Mouse (Mus musculus): ENCODE measurements around the gene Arid3a. TPM values are rescaled to one million over a fixed set of nuclear protein-coding genes. Genes with fewer than 3 reads are reported as not detected.

Gene Arid3a
- total RNA-seq, 2 experiments from 2014 or later = 4.6 to 6.9 TPM

DNA sequence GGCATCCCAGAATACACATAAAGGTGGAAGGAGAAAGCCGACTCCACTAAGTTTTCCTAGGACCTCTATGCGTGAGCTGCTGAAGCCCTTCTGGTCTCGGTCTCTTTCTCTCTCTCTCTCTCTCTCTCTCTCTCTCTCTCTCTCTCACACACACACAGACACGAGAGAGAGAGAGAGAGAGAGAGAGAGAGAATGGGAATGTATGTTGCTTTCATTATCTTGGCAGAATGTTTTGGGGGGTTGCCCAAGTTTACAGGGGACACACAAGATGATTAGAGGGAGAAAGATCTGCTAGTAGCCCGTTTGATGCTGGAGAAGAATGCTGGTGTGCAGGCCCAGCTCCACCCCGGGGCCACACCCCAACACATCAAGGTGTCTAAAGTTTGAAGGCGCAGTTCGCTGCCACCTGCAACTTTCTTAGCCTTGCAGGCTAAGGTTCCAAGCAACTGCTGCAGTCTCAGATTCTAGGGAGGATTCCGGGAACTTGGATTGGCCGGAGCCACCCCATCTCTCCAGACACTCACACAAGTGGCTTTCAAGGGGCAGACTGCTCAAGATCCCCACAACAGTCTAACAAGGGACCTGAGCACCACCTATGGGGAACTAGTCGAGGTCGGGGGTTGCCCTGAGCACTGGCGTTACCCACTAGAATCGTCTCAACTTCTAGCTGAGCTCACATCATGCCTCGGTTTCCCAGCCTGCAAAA lies 905 bp upstream of the Arid3a start:
- no peak for DNase-seq (ENCODE audit: extremely low spot score in 1 of 2, low spot score in 1 of 2)

DNA sequence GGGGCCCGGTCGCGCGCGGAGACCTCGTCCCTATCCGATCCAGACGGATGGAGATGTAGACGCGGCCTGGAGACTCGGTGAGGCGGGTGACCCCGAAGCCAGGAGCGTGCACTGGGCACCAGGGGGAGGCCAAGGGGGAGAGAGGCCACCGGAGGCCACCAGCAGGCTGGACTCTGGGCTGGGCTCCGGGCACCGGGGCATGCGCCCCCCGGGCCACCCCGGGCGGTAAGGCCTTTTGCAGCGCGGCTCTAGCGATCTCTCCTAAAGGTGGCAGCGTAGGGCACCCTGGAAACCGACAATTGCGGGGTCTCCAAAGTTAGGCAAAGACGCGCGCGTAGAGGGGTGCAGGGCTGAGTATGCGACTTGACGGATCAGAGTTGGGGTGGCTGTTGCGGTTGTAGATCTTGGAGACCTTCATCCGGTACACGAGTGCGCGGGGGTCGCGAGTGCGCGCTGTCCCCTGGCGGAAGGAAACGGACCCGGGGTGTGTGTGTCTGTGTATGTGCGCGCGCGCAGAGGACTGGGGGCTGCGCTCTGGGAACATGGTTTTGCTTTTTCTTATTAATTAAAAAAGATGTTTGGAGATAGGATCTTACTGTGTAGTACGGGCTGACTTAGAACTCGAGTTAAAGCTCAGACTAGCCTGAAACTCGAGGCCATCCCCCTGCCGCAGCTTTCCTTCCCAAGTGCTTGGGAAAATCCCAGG lies 634 bp downstream of the Arid3a start:
- DNase-seq (ENCODE audit: extremely low spot score in 1 of 2, low spot score in 1 of 2) = peak; percentile 52

DNA sequence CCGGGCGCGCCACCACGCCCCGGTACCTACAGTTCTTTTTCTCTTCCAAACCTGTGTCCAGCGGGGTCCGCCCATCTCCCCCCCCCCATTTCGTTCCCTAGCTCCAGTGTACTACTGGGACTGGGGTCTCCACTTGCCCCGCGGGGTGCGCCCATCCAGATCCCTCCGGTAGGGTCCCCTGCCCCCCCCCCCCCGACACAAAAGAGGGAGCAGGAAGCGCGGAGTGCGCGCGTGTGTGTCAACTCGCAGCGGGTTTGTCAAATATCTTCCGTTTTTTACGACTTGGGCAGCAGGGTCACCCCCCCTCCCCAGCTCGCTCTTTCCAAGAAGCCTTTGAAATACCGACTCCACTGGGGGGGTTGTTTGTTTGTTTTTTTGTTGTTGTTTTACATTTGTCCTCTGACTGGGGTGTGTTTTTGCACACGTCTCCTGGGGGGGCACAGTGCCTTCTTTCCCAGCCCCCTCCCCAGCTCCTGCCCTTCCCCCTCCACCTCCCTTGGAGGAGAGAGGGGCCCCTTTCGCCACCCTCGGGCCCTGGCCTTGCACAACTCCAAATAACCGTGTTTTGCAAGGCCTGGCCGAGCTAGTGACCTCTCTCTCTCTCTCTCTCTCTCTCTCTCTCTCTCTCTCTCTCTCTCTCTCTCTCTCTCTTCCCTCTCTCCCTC lies 1.3 kb downstream of the Arid3a start:
- no peak for DNase-seq (ENCODE audit: extremely low spot score in 1 of 2, low spot score in 1 of 2)

DNA sequence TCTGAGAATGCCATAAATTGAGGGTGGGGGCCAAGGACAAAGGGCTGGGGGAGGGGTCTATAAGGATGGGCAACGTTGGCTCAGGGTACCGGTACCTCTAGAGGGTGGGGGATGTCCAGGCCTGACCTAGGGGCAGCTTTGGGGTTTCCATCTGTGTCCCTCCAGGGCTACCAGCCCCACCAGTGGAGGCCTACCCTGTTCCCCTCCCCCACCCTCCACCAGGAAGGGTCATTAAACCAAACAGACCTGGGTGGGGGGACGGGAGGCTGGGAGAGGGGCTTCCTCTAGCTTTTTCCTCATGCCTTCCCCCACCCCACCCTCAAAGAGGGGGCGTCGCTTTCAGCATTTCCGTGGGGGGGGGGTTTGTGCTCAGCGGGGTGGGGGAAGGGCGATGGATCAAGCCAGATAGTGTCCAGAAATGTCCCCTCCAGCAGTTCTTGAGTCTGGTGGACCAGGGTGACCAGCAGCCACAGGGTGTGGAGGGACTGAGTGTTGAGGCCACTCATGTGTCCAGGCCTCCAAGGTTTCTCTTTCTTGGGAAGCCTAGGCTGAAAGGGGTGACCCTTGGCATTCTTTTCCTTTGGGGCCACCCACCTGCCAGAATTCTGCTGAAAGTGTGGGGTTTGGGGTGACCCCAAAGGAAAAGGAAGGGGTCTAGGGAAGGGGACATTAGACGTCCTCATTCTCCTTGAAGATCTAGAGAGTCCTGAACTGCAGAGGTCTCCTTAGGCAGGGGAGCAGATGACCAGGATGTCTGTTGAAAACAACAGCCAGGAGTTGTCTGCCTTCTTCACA lies 2.3 kb downstream of the Arid3a start:
- DNase-seq (ENCODE audit: extremely low spot score in 1 of 2, low spot score in 1 of 2) = no peak

DNA sequence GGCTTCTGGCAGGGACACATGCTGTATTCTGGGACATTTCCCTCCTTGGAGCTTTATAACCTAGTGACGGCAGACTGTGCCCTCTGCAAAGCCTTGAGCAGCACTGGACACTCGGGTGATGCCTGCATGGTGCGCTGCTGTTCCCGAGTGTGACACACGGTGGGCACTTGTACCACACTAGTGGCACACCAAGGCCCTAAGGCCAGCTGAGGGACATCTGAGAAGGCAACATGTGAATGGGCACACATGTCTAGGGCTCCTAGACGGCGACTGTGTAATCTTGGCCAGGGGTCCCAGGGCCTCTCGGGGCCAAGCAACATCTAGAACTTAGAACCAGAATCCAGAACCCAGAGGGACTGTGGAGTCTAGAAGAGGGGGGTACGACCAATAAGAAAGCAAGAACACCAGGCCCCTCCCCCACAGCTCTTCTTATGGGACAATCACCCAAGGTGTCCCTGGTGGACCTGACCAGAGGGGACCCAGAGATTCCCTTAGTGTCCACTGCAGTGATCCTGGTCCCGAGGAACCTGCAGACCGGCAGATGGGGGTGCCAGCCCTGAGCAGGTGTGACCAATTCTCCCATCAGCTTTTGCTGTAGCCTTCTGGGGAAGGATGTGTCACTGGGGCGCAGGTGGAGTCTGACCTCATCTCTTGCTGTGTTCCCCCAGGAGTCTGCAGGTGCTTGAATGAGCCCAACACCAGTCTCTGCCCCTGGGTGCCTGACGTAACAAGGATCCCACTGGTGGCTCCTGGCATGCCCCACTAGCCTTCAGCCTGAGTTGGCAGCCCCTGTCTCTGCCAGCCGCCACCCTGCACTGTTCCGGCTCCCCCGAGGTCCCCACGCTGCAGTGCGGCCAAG lies 3.4 kb downstream of the Arid3a start:
- DNase-seq (ENCODE audit: extremely low spot score in 1 of 2, low spot score in 1 of 2) = no peak

DNA sequence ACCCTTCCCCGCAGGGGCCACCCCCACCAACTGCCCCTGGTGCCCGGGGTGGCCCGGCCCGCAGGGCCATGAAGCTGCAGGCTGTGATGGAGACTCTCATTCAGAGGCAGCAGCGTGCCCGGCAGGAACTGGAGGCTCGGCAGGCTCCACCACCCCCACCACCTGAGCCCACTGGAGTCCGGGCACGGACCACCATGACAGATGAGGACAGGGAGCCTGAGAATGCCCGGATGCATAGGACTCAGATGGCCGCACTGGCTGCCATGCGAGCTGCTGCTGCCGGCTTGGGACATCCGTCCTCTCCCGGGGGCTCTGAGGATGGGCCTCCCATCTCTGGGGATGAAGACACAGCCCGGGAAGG lies 4.0 kb downstream of the Arid3a start:
- no peak for DNase-seq (ENCODE audit: extremely low spot score in 1 of 2, low spot score in 1 of 2)

DNA sequence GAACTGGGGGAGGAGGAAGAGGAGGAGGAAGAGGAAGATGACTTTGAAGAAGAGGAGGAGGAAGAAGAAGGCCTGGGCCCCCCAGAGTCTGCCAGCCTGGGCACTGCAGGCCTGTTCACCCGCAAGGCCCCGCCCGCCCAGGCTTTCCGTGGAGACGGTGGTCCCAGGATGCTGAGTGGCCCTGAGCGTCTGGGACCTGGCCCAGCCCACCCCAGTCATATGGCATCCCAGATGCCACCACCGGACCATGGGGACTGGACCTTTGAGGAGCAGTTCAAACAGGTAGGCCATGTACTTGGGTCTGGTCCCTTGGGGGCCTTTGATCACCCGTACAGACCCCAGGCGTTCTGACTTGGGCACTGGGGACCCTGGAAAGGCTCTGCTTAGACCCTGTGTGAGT lies 5.0 kb downstream of the Arid3a start:
- DNase-seq (ENCODE audit: extremely low spot score in 1 of 2, low spot score in 1 of 2) = no peak

DNA sequence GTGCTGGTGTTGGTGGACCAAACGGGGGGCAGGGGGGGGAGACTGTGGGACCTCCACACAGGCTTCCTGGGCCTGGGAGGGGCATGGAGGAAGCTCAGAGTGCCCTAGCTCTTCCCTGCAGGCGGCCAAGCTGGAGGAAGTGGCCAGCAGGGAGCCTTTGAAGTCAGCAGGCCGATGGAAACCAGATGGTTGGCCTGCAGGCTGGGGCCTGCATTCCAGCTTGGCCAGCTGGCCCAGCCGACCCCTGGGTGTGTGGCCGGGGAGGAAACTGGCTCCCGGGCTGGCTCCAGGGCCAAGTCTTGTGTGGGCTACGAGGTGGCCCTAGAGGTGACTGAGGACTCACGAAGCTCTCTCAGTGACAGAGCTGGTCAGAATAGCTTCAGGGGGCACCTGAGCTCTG lies 5.9 kb downstream of the Arid3a start:
- DNase-seq (ENCODE audit: extremely low spot score in 1 of 2, low spot score in 1 of 2) = no peak

DNA sequence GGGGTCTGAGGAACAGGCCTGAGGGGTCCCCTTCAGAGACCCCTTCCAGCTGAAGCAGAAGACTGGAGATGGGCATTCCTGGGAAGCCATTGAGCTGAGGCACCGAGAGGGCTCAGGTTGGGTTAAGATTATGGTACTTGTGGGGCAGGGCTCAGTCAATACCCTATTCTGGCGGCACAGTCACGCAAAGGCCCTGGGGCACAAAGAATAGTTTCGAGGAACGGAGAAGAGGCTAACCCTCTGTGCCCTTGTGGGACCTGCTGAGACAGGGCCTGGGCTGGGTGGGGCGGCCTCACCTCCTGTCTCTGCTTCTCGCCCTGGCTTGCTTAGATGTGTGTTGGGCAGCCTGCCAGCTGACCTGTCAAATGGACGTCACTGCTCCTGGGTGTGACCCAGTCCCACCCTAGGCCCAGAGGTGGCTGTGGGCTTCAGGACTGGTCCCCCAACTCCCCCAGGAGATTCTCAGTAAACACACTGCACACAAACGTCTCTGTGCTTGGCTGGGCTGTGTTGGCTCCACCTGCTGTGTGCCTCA lies 6.4 kb downstream of the Arid3a start:
- DNase-seq (ENCODE audit: extremely low spot score in 1 of 2, low spot score in 1 of 2) = no peak

DNA sequence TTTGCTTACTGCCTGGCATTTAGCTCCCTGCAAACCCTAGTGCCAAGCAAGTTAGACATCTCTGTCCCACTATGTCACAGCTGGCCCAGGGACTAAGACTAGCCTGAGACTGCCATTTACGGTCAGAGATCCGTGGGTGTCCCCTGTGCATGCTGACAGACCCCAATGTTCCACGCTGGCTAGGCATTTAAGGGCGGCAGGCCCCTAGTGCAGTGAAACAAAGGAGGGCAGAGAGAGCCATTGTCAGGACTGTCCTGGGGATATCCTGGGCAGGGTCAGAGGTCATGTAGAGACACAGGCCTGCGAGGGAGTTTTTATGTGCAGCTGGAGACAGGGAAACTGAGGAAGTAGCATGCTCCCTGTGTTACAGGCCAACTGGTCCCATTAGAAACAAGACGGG lies 7.0 kb downstream of the Arid3a start:
- no peak for DNase-seq (ENCODE audit: extremely low spot score in 1 of 2, low spot score in 1 of 2)

DNA sequence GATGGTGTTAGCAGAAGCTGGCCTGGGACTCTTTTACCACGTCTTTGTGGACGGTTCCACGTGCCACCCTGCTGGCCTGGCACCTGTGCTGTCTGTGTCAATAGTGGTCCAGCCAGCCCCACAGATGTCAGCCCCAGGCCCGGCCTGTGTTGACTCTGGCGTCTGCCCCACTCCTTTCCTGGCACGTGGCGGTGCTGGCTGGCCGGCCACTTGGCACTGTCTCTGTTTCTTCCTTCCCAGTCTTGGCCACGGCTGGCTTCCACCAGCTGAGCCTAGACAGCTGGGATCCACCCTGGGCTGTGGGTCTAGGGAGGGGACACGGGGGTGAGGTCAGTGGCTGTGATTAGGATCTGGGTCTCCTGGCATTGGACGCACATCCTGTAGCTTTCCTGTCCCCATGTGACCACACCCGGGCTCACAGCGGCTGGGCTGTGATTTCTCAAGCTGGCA lies 7.5 kb downstream of the Arid3a start:
- DNase-seq (ENCODE audit: extremely low spot score in 1 of 2, low spot score in 1 of 2) = peak in 1 of 2 experiments; percentile 51

DNA sequence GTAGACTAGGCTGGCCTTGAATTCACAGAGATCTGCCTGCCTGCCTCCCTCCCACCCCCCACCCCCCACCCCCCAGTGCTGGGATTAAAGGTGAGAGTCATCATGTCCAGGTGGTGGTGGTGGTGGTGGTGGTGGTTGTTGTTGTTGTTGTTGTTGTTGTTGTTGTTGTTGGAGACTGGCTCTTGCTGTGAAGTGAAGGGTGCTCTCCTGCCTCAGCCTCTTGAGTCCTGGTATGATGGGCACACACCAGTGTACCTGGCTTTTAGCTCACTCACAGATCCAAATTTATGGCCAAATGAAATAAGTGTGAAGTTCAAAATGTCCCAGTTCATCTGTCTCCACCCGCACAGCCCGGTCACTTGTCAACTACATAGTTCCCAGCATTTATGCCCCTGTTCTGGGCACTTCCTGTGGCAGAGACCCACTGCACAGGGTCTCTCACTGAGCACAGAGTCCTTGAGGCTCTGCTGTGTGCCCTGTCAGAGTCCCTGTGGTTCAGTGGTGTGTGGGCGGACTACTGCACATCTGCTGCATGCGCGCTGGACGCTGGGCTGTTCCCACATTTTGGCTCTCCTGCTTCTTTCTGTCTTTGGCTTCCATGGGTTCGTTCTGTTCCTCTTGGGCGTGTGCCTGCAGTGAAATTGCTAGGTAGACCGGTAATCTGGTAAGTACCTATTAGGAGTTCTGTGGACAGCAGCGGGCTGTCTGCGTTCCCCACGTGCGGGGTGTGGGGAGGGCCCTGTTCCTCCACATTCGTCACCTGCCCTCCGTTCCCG lies 8.1 kb downstream of the Arid3a start:
- no peak for DNase-seq (ENCODE audit: extremely low spot score in 1 of 2, low spot score in 1 of 2)

DNA sequence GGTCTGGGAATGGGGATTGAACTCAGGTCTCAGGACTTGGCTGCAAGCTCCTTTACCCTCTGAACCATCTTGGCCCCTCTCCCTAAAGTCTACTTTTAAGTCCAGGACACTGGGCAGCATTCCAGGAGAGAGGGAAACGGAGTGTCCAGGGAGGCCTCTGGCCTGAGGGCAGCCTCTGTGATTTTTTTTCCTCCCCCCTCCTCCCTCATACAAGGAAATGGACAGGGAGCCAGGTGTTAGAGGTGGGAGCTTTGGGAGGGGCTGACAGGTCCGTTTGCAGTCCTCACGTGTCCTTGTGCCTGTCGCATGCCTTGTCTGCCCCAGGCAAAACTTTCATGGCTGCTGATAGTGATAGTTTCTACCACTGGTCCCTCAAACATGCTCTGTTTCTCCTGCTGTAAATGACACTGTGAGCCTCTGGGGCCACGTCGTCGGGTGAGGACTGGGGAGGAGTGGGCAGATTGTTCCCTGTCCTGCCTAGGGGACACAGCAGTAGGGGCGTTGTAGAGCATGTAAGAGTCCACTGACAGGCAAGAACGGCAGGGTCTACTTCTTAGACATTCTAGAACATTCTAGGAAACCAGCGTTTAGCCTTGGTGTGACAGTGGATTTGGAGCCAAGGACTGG lies 9.6 kb downstream of the Arid3a start:
- no peak for DNase-seq (ENCODE audit: extremely low spot score in 1 of 2, low spot score in 1 of 2)

DNA sequence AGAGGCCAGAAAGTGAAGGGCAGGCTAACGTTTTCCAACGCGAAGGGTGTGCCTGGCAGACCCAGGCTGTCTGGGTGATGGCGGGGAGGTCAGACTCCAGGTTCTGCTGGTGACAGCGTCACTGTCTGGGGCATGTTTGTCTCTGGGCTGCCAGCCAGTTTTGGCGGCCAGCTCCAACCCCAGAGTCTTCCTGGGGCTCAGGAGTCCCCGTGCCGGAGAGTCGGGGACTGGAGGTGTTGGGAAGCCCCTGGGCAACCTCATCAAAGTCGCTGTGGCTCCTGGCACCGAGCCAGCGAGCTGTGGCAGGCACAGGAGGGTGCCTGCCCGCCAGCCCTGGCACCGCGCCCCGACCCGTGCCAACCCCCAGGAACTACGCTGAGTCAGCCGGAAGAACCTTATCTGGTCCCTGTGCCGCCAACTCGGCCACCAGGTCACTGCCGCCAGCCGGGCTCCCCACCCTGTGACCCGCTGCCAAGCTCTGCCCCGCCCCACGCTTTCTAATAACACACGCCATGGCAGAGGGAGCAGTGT lies 10.1 kb downstream of the Arid3a start:
- no peak for DNase-seq (ENCODE audit: extremely low spot score in 1 of 2, low spot score in 1 of 2)

DNA sequence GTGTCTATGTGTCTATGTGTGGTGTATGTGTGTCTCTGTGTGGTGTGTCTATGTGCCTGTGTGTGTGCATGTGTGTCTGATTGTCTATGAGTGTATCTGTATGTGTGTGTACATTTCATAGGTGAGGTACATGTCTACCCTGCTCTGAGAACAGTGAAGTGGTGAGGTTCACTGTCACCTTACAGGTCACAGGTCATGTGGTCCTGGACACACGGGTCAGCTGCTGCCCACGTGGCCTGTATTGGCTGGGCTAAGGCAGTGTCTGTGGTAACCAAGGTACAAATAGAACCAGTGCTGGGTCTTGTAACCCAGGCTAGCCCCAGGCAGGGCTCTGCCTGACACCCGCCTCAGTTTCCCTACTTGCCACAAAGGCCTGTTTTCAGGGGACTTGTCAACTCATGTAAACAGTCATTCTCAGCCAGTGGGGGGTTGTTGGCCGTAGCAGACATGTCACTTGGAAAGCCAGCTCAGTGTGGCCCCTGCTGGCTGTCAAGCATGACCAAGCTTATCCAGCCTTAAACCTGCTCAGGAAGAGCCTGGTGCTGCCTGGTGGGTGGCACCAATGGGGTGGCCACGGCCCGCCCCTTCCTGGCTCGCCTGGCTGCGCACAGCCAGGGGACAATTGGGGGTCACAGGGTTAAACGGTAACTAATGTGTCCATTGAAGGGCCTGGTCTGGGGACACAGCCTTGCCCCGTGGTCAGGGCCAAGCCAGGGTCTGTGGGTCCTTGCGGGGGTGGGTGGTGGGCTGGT lies 11.1 kb downstream of the Arid3a start:
- DNase-seq (ENCODE audit: extremely low spot score in 1 of 2, low spot score in 1 of 2) = no peak

DNA sequence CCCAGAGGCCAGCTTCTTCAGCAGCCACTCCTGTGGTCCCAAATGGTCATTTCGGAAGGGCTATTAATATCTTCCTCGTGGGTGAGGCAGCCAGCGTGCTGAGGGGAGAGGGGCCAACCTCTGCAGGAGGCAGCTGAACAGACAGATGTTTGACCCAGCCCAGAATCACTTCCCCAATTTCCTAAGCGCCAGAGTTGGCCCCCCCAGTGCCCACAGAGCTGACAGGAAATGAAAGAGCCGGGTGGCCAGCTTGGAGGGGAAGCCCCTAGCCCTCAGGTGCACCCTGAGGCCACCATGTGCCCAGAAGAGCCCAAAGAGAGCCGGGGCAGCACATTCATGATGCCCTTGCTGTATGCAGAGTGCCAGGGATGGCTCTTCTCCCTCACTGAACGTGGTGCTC lies 13.9 kb downstream of the Arid3a start:
- no peak for DNase-seq (ENCODE audit: extremely low spot score in 1 of 2, low spot score in 1 of 2)

DNA sequence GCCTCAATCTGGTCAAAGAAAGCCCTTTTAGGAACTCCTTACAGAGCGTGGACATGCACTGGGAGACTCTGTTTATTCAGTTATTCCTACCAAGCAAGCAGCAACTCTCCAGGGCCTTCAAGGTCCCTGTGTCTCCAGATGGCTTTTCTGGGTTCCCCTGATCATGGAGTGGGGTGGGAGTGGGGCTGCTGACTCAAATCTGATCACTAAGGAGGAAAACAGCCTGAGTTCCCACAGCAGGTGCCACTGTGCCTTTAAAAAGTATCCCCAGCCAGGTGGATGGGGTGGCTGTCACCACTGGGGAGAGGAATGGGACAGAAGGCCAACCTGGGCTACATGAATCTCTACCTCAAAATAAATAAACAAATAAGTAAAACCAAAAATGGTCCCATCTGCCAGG lies 16.1 kb downstream of the Arid3a start:
- DNase-seq (ENCODE audit: extremely low spot score in 1 of 2, low spot score in 1 of 2) = no peak

DNA sequence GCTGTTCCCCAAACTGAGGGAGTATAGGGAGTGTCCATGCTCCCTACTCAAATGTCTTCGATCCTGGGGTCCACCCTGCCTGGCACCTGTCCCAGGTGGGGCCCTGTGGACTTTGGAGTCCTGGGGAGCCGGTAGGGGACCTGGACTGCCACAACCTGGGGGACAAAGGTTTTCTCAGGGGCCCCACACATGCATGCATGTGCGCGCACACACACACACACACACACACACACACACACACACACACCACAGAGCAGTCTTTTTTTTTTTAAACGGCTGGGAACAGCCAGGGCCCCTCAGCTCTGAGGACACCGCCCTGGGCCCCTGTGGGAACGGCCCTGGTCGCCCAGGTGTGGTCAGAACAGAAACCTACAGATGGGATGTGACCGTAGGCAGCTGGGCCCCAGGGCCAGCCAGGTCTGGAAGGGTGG lies 16.6 kb downstream of the Arid3a start:
- no peak for DNase-seq (ENCODE audit: extremely low spot score in 1 of 2, low spot score in 1 of 2)

Measured in layer of hippocampus, postnatal 25 days (tissue).